In genomic region chr10:37397271-37397991, GRCm38 (mm10) we compare ENCODE assay signal across 7 mouse cellular contexts.
A peak's percentile ranks its signal among the peaks of the same experiment; 100 is the strongest.
DNase-seq lines count a peak whose midpoint lies in the region; ATAC-seq and TF ChIP-seq lines count a peak whose summit lies in the region.

No protein-coding gene starts in this region.

- H3K4me2 ChIP-seq in intestine, embryonic 16.5 days (ENCODE audit: low read depth, low read length), result peak overlapping the region; percentile 71
- H3K4me2 ChIP-seq in limb, embryonic 14.5 days (replicated peaks; ENCODE audit: low read depth, low read length, severe bottlenecking), result peak overlapping the region; percentile 58
- peak overlapping the region; percentile 67 for H3K4me2 ChIP-seq in midbrain, embryonic 15.5 days

- no peaks in the 10 kb centered on the region for H3K36me3 ChIP-seq in intestine, embryonic 16.5 days (ENCODE audit: control insufficient read depth, insufficient read depth, low read length)
- no peaks in the 10 kb centered on the region for H3K36me3 ChIP-seq in limb, embryonic 14.5 days (ENCODE audit: control insufficient read depth, insufficient read depth, low read length)
- H3K36me3 ChIP-seq in midbrain, embryonic 15.5 days (replicated peaks), result no peaks in the 10 kb centered on the region

- WGBS in intestine, embryonic 16.5 days, result 6% methylated on average over 18 of the region's 18 CpGs
- 2% methylated on average over 18 of the region's 18 CpGs for WGBS in limb, embryonic 14.5 days
- 2% methylated on average over 17 of the region's 18 CpGs for WGBS in midbrain, embryonic 15.5 days

- peaks cover 5% of the 10 kb centered on the region for H3K4me1 ChIP-seq in intestine, embryonic 16.5 days (ENCODE audit: control insufficient read depth, insufficient read depth, low read length)
- H3K4me1 ChIP-seq in limb, embryonic 14.5 days (ENCODE audit: control insufficient read depth, insufficient read depth, low read length), result peaks cover 15% of the 10 kb centered on the region
- peaks cover 11% of the 10 kb centered on the region; the same call in 1 of the 2 replicates for H3K4me1 ChIP-seq in midbrain, embryonic 15.5 days

- H3K9ac ChIP-seq in intestine, embryonic 16.5 days (ENCODE audit: low read depth, low read length), result peak overlapping the region; percentile 62
- H3K9ac ChIP-seq in limb, embryonic 14.5 days (ENCODE audit: low read depth, low read length, severe bottlenecking), result peak overlapping the region; percentile 35
- H3K9ac ChIP-seq in midbrain, embryonic 15.5 days, result peak overlapping the region; percentile 38

- H3K27me3 ChIP-seq in intestine, embryonic 16.5 days (replicated peaks; ENCODE audit: control insufficient read depth, insufficient read depth, low read length), result no peaks in the 10 kb centered on the region
- no peaks in the 10 kb centered on the region for H3K27me3 ChIP-seq in limb, embryonic 14.5 days (ENCODE audit: control insufficient read depth, insufficient read depth, low read length)
- no peaks in the 10 kb centered on the region for H3K27me3 ChIP-seq in midbrain, embryonic 15.5 days (replicated peaks)

- peak overlapping the region; percentile 82 for H3K27ac ChIP-seq in intestine, embryonic 16.5 days (ENCODE audit: low read length)
- H3K27ac ChIP-seq in limb, embryonic 14.5 days (replicated peaks; ENCODE audit: low read depth, low read length), result peak overlapping the region; percentile 59
- H3K27ac ChIP-seq in midbrain, embryonic 15.5 days, result peak overlapping the region; percentile 74

- H3K9me3 ChIP-seq in intestine, embryonic 16.5 days (ENCODE audit: control insufficient read depth, low read length), result no peaks in the 10 kb centered on the region
- no peaks in the 10 kb centered on the region for H3K9me3 ChIP-seq in limb, embryonic 14.5 days (ENCODE audit: control insufficient read depth, low read length)
- no peaks in the 10 kb centered on the region for H3K9me3 ChIP-seq in midbrain, embryonic 15.5 days

- peak overlapping the region; percentile 38 for H3K4me3 ChIP-seq in intestine, embryonic 16.5 days (ENCODE audit: low read length)
- peak overlapping the region; percentile 23 for H3K4me3 ChIP-seq in limb, embryonic 14.5 days (replicated peaks; ENCODE audit: low read length)
- peak overlapping the region; percentile 35 for H3K4me3 ChIP-seq in midbrain, embryonic 15.5 days

- peak; percentile 53 for ATAC-seq in granulocyte monocyte progenitor cell, adult 5-6 weeks (replicated peaks; ENCODE audit: poor library complexity, severe bottlenecking)
- ATAC-seq in intestine, embryonic 16.5 days, result peak; percentile 92
- peak; percentile 82 for ATAC-seq in limb, embryonic 14.5 days (ENCODE audit: low FRiP score, low read depth)
- peak; percentile 96 for ATAC-seq in midbrain, embryonic 15.5 days (replicated peaks)

- peak; percentile 6 to 9 for DNase-seq in adrenal gland, postnatal 4 days (ENCODE audit: low spot score in 2 of 2)
- peak; percentile 90 for DNase-seq in embryo, embryonic 10.5 days (ENCODE audit: low spot score)
- peak; percentile 53 for DNase-seq in limb, embryonic 14.5 days (ENCODE audit: low spot score)
- DNase-seq in spleen, postnatal 4 days (ENCODE audit: low spot score in 2 of 2), result peak; percentile 13 to 59

- TF ChIP-seq POLR2A in limb, embryonic 14.5 days (IDR thresholded peaks at IDR 0.05; ENCODE audit: borderline replicate concordance, extremely low read depth, insufficient read depth, insufficient read length), result no peak

Comparison
In these comparisons a context has a peak if more than half of its experiments do, and no peak if none do; other contexts are left out.
1. Peak in every context shown above with its lines: DNase-seq, ATAC-seq, H3K4me3 ChIP-seq and H3K27ac ChIP-seq.
2. DNase-seq: peak in every context shown above with its lines; median percentile 90 in embryo, embryonic 10.5 days; 53 in limb, embryonic 14.5 days; 36 in spleen, postnatal 4 days; 8 in adrenal gland, postnatal 4 days.